Mouse (Mus musculus): ENCODE measurements around the gene Ric1.
"Not testable (repeated sequence)": the region's sequence is repeated elsewhere in the genome, so short reads cannot be mapped to it uniquely, and the experiment has no call there.

The Ric1 gene

DNA sequence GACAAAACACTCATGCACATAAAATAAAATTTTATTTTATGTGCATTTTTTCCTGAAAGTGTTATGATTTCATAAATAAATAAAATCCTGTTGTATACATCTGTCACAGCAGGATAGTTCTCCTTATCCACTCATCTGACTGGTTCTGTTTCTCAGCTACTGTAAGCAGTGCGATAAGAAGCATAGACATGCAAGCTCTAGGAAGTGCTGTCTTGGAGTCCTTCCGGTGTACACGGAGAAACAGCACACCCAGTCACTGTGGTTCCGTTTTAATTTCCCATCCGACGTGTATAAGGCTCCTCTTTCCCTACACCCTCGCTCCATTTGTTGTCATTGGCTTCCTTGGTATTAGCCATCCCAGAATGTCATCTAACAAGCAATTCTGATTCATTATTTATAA is 24.2 kb upstream of the Ric1 start:
- in situ Hi-C loops (cut with MboI) = no loop called here

DNA sequence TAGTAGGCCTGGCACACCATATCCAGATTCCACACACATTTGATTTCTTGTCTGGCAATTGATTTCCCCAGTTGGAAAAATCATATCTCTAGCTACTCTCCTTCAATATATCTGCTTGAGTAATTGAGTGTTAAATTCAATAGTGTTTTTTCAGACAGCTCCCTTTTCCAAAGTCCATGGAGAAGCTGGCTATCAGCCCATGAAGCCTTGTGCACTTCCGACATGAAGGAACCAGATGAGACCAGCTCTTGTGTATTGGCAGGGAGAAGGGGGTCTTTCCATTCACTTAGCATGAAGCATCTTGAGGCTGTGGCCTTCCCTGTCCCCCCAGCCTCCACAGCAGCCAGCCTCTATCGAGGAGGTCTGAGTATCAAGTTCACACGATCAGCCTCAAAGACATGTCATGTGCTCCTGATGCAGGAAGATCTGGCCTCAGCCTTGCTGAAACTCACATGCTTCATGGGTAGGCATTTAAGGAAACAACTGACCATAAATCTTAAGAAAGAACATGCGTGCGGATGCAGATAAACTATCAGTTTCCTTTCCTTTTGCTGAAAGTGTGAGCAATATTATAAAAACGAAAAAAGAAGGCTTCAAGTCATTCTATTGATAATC is 23.1 kb upstream of the Ric1 start:
- in situ Hi-C loops (cut with MboI) = no loop called here

DNA sequence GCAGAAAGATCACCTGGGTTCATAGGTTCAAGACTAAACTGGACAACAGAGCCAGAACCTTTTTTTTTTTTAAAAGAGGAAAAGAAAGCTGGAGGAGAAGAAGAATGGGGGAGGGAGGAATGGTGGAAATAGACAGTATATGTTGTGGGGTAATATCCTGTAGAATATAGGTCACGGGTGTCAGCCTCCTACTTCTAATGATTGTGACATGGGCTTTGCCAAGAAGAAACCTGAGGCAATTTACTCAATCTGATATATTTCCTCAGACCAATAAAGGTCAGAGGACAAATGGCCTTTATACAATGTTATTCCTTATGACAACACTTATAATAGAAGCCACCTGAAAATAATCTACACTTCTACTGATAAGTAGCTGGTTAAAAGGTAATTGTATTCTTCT is 21.7 kb upstream of the Ric1 start:
- in situ Hi-C loops (cut with MboI) = loop anchor here (10.0 kb wide), 1 partner anchor 436 kb away; no protein-coding TSS in a partner anchor

DNA sequence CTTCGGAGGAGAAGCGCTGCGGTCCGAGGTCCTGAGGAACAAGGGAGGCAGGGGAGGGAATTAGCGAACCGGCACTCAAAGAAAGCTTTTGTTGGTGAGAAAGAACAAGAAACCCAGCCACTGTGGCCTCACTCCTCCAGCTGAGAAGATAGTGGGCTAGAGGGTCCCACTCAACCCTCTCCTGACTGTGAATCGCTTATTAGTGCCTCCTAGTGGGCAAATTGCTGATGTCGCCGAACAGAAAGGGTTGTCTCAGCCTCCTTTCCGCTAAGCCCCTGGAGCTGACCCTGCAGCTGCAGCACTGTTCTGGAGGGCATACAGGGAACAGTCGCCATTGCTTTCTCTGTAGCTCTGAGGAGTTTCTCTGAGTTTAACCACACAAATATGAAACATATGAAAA is 21.0 kb upstream of the Ric1 start:
- in situ Hi-C loops (cut with MboI) = loop anchor here (10.0 kb wide), 1 partner anchor 436 kb away; no protein-coding TSS in a partner anchor

DNA sequence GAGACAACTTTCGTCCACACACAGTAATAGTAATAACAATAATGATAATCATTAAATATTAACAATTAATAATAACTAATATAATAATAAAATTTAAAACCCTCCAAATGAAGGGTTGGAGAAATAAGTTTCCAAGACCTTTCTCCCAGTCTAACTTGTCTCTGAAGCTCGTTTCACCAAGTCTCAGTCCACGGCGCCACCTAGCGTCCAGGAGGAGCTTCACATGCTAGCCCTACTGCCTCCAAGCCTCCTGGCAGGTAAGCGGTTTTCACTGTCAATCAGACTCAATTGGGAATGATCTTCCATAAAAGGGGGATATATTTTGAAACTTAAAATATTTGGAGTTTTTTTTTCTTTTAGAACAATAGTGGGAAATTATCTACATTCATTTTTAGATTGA is 20.6 kb upstream of the Ric1 start:
- in situ Hi-C loops (cut with MboI) = loop anchor here (10.0 kb wide), 1 partner anchor 437 kb away; no protein-coding TSS in a partner anchor

DNA sequence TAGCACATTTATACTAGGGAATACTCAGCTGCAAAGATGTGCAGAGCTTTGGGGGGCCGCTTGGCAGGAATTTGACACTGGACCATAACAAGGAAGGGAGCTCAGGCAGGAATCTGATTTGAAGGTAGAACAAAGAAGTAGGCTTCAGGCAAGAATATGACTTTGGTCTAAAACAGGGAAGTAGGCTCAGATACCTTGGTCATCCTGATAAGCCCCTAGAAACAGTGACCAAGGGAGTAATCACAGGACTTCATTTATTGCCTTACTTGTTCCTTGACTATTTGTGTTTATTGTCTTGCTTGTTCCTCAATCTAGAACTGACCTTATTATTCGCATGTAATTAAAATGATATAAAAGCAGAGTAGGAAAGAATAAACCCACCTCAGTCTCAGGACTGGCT is 18.0 kb upstream of the Ric1 start:
- in situ Hi-C loops (cut with MboI) = loop anchor here (10.0 kb wide), 1 partner anchor 439 kb away; no protein-coding TSS in a partner anchor

DNA sequence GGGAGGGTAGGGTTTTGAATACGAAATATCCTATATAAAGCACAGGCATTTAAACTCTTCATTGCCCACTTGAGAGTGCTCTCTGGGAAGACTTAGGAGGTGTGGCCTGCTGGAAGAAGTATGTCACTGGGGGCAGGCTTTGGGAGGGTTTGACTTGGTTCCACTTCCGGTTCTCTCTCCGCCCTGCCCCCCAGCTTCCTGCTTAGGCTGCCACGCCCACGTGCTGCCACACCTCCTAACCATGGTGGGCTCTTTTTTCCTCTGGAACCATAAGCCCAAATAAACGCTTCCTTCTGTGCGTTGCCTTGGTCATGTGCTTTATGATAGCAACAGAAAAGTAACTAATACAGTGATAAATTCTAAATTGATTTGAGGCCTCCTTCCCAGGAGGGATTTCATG is 16.5 kb upstream of the Ric1 start:
- in situ Hi-C loops (cut with MboI) = loop anchor here (10.0 kb wide), 1 partner anchor 441 kb away; no protein-coding TSS in a partner anchor

DNA sequence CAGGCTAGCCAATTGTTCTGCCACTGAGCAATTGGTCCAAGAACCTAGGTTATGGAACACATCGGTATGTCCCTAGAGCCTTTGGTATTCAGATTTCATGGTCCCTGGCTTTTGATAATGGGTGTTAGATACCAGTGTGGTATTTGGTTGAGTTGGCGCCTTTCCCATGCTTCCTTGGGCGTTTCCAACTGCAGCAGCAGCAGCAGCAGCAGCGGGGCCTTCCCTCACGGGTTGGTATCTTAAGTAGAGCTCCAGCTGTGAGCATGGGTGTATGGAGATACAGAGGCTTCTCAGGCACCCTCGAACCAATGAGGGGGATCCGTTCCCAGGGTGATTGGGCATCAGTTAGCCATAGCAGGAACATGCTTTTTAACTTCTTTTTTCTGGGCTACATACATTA is 13.9 kb upstream of the Ric1 start:
- in situ Hi-C loops (cut with MboI) = loop anchor here (10.0 kb wide), 1 partner anchor 443 kb away; no protein-coding TSS in a partner anchor

DNA sequence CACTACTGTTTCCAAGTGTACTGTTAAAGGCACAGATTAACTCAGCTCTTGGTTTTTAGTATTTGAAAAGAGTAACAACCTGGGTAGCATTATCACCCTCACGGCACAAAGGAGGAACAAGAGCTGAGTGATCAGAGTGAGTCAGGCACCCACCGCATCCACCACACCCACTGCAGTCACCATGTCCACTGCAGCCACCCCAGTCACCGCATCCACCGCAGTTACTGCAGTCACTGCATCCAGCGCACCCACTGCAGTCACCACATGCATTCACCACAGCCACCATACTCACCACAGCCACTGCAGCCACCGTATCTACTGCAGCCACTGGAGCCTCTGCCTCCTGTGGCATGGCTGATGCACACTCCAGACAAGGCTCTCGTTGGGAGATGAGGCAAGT is 12.2 kb upstream of the Ric1 start:
- in situ Hi-C loops (cut with MboI) = loop anchor here (10.0 kb wide), 1 partner anchor 445 kb away; no protein-coding TSS in a partner anchor

DNA sequence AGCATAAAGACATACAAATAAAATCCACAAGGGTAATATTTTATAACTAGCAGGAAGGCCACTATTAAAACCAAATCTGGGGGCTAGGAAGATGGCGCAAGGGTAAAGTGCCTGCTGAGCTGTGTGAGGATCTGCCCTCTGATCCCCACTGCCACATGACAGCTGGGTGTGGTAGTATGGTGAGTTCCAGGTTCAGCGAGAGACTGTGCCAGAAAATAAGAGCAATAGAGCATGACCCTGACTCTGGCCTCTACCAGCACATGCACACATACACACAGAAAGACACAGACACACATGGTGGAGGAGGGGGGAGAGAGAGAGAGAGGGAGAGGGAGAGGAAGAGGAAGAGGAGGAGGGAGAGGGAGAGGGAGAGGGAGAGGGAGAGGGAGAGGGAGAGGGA is 10.3 kb upstream of the Ric1 start:
- in situ Hi-C loops (cut with MboI) = no loop called here

DNA sequence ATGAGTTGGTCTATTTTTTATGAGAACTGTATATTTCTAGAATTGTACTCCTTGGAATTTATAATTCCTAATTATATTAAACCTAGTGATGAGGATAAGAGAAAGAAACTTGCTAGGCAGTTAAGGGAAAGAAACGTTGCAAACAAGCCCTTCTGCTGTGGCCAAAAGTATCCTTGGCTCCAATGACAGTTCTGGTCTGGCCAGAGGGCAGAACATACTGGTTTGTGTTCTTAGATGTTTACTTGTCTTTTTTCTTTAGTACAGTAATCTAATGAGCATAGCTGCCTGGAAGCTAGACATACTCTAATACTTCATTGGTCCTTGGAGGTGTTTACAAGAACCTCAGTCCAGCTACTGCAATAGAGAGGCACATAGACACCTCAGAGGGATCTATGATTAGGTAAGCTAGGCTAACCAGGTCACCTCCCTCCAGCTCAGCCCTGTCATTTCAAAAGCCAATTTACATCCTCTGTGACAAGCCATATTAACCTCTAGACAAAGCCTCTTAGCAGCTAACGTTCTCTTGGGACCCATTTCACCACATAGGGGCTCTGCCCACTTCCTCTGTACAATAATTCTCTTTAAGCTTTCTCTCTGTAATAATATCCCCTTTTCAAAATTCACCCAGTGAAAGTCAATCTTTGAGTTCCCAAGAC is 8.8 kb upstream of the Ric1 start:
- in situ Hi-C loops (cut with MboI) = no loop called here

DNA sequence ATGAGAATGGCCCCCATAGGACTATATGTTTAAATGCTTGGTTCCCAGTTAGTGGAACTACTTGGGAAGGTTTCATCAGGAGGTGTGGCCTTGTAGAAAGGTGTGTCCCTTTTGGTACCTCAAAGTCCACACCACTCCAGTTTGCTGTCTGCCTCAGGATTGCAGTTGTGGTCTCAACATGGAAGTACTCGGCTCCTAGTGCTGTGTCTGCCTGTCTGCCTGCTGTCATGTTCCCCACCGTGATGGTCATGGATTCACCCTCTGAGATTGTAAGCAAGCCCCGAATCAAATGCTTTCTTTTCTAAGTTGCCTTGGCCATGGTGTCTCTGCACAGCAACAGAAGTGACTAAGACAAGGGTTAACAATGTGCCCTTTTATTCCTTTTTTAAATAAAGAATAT is 8.0 kb upstream of the Ric1 start:
- in situ Hi-C loops (cut with MboI) = no loop called here

DNA sequence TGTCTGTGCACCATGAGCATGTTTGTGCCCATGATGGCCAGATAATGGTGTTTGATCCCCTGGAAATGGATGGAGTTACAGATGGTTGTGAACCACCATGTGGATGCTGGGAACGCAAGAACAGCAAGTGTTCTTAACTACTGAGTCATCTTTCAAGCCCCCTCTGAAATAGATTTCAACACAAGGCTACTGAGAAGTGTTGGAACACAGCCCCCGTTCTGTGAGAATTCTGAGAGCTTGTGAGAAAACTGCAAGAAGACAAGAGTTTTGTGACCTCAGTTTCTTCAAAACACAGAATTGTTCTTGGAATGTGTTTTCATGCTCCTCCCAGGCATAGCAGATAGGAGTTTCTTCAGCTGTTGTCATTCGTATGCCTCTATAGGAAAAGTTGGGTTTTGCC is 6.7 kb upstream of the Ric1 start:
- in situ Hi-C loops (cut with MboI) = no loop called here

DNA sequence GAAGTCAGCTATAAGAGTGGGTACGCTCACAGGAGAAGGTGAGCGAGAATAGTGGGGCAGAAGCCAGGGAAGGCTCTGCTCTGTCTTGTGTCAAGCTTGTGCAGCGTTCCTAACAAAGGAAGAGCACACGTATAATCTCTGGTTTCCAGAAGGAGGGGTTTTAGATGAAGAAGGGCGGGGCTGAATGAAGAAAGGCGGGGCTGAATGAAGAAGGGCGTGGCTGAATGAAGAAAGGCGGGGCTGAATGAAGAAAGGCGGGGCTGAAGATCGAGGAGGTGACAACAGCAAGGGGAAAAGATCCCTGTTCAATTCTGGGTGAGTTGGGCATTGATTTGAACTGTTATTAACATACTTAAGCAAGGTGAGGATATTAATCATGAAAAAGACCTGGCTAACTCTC is 6.1 kb upstream of the Ric1 start:
- in situ Hi-C loops (cut with MboI) = no loop called here

DNA sequence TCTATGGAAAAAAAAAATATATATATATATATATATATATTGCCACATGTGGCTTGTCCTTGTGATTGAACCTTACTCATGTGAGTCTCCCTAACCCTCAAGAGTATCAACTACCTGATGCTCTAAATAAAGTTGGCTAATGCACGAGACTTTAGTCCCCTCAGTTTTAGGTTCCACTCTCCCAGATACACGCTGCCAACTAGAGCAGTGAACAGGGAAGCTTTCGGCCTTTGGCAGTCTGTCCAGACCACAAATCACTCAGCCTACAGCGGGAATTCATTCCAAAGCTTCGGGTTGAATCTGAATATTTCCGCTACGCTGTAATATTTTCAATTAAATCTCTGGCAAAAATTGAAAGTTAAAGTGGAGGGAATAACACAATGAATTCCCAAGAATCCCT is 3.7 kb upstream of the Ric1 start:
- in situ Hi-C loops (cut with MboI) = no loop called here

DNA sequence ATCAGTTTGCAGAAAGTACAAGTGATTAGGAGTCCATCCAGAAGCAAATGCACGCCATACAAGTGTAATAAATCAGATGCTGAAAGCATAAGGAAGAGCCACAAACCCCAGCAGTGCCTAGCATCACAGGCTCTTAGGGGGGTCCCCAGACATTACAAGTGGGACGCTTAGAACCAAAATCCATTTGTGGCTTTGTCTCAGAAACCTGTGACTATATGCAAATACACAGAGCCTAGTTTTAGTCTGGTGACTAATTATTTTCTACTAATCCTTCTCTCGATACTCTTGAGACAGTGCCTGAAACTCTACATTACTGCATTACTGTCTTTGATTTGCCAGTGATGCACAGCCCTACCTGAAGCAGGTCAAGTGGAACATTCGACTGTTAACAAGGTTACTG is 3.2 kb upstream of the Ric1 start:
- in situ Hi-C loops (cut with MboI) = no loop called here

DNA sequence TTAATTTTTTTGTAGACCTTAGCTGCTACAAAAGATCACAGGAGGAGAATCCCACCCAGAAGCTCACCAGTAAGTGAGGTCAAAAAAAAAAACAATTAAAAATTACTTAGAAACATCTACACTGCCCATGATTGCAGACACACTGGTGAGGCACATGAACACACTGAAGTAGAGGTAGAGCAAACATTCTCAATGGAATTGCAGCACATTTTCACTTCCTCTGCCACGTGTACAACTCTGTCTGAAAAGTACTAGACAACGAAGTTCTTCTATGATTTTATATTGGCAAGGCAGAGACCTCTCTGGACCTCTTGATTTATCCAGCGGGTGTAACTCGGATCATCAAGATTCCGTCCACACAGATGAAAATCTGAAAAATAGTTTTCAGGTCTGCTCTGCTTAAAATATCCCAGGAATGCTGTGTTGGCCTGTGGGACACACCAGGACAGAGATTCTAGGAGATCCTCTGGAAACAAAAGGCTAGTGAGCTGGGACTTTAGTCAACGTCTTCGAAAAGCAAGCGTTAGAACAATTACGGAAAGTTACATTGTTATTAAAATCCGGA is 1.0 kb upstream of the Ric1 start:
- in situ Hi-C loops (cut with MboI) = no loop called here

DNA sequence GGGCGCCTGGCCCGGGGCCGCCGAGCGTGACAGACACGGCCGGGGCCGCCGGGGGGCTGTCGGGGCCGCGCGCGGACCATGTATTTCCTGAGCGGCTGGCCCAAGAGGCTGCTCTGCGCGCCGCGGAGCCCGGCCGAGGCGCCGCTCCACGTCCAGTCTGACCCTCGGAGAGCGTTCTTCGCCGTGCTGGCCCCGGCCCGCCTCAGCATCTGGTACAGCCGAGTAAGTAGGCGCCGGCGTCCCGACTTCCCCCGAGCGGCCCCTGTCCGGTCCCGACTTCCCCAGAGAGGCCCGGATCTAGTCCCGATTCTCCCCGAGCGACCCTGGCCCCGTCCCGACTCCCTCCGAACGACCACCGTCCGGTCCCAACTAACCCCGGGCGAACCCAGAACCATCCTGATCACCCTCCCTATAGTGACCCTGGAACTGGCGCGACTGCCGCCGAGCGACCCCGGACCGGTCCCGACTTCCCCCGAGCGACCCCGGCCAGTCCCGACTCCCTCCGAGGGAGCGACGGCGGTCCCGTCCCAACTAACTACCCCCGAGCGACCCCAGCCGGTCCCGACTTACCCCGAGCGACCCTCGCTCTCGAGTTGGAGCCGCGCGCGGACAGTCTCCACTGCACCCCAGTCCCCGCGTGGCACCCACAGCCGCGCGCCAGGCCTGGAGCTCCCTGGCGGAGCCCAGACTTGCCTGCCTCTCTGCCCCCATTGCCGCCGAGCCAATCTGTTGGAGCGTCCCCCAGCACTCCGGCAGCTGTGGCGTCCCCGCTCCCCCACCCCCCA is 555 bp downstream of the Ric1 start:
- in situ Hi-C loops (cut with MboI) = no loop called here

DNA sequence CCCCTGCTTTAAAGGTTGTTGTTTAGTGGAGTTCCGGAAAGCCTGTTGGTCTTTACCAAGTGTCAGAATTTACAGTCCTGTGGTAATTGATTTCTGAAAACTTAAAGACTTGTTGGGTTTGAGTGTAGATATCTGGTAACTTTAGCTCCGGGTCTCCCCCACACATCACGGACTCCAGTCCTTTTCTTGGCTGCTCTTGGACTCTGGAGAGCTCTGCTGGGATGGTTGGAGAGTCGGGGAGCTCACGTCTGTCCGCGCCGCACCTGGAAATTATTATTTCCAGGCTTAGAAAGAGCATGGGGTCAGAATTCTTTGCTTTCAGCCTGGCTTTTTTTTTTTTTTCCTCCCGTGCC is 1.1 kb downstream of the Ric1 start:
- in situ Hi-C loops (cut with MboI) = no loop called here

DNA sequence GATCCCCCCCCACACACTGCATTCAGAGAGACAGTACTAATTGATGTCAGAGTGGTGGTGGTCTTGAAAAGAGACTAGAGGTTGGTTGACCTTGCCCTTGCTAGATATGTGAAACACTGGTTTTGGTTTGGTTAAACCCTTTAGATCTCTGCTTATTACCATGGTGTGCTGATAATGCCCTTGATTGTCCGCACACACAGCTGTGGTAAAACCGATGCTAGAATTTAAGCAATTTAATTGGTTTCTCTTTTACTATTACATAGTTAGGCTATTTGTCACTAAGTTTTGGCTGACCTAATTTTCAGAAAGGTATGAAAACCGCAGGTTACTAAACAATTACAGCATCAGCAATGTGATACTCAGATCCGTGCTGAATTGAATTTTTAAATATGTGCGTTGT is 1.6 kb downstream of the Ric1 start:
- in situ Hi-C loops (cut with MboI) = no loop called here

DNA sequence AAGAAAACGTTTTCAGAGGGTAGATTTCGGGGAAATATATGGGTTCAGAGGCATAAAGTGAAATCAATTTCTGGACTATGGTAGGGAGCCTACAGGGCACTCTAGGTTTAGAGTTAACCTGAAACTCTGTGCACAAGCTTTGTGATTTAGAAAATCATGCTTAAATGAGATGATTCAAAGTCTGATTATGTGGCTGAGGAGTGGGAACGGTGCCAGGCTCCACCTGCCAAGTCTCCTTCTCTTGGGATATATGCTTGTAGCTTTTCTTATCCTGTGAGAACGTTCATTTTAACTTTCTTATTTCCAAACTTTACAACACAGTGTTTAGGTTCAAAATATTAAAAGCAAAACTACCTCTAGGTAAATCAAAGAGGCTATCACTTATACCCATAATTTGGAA is 2.5 kb downstream of the Ric1 start:
- in situ Hi-C loops (cut with MboI) = no loop called here

DNA sequence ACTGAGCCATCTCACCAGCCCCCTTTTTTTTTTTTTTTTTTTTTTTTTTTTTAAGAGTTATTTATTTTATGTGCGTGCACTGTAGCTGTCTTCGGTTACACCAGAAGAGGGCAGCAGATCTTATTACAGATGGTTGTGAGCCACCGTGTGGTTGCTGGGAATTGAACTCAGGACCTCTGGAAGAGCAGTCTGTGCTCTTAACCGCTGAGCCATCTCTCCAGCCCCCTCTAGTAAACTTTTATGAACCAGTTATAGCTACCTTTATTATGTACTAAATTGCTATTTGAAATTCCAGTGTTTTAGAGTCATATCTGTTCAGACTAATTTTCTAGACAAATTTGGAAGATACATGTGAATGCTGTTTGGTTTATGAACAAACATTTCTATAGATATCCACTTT is 3.5 kb downstream of the Ric1 start:
- in situ Hi-C loops (cut with MboI) = not testable (repeated sequence)

DNA sequence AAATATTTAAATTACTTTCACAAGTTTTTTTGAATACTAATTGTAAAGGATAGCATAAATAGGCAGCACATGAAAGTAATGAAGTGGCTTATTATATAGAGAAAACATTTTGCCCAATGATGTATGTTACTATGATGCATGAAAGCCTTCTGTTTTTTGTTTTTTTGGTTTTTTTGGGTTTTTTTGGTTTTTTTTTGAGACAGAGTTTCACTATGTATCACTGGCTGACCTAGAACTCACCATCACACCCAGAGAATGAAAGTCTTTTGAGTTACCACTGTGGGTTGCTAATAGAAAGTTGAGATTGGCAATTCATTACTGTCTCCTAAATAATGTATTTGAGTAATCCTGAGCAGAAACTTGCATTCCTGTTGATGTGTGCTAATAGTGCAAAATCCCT is 4.8 kb downstream of the Ric1 start:
- in situ Hi-C loops (cut with MboI) = no loop called here
